Mouse (Mus musculus) CH12F3 (cell line): ENCODE results near the gene Cdc42ep3.

Experiments
- in situ Hi-C: fragments of 300-500 bp; cut with MboI; formaldehyde crosslinking; loops from 2 replicates; pipeline ENCODE4 v1.14.3; 2020; ENCODE audit warnings: low sequenced_read_pairs

Cdc42ep3 gene

GRCm38 (mm10) chr17:79354444-79355270 is at the start of gene Cdc42ep3:
TSS of gene Cdc42ep3 (minus strand) at chr17:79355091.
- in situ Hi-C loops = no loop called here

- in situ Hi-C loops = no loop called here
Observed at GRCm38 (mm10) chr17:79400356-79400755, 45.5 kb upstream of the Cdc42ep3 start.

GRCm38 (mm10) chr17:79398416-79398815 is 43.5 kb upstream of the Cdc42ep3 start:
- in situ Hi-C loops = no loop called here

GRCm38 (mm10) chr17:79394799-79395198 is 39.9 kb upstream of the Cdc42ep3 start:
- in situ Hi-C loops = no loop called here

GRCm38 (mm10) chr17:79393886-79394285 is 39.0 kb upstream of the Cdc42ep3 start:
- in situ Hi-C loops = no loop called here

- in situ Hi-C loops = no loop called here
Observed at GRCm38 (mm10) chr17:79387465-79388066, 32.7 kb upstream of the Cdc42ep3 start.

GRCm38 (mm10) chr17:79381485-79381884 is 26.6 kb upstream of the Cdc42ep3 start:
- in situ Hi-C loops = no loop called here

- in situ Hi-C loops = no loop called here
Observed at GRCm38 (mm10) chr17:79379191-79379590, 24.3 kb upstream of the Cdc42ep3 start.

- in situ Hi-C loops = no loop called here
Observed at GRCm38 (mm10) chr17:79376434-79377210, 21.7 kb upstream of the Cdc42ep3 start.

GRCm38 (mm10) chr17:79372973-79373372 is 18.1 kb upstream of the Cdc42ep3 start:
- in situ Hi-C loops = no loop called here

GRCm38 (mm10) chr17:79364749-79365450 is 10.0 kb upstream of the Cdc42ep3 start:
- in situ Hi-C loops = no loop called here

GRCm38 (mm10) chr17:79356071-79356601 is 1.2 kb upstream of the Cdc42ep3 start:
- in situ Hi-C loops = no loop called here

GRCm38 (mm10) chr17:79355271-79355991 is 540 bp upstream of the Cdc42ep3 start:
- in situ Hi-C loops = no loop called here

- in situ Hi-C loops = no loop called here
Observed at GRCm38 (mm10) chr17:79354174-79354443, 782 bp downstream of the Cdc42ep3 start.

GRCm38 (mm10) chr17:79353446-79354173 is 1.3 kb downstream of the Cdc42ep3 start:
- in situ Hi-C loops = no loop called here

- in situ Hi-C loops = no loop called here
Observed at GRCm38 (mm10) chr17:79350751-79351191, 4.1 kb downstream of the Cdc42ep3 start.

GRCm38 (mm10) chr17:79349371-79349770 is 5.5 kb downstream of the Cdc42ep3 start:
- in situ Hi-C loops = no loop called here

GRCm38 (mm10) chr17:79347920-79348589 is 6.8 kb downstream of the Cdc42ep3 start:
- in situ Hi-C loops = no loop called here

GRCm38 (mm10) chr17:79347291-79347690 is 7.6 kb downstream of the Cdc42ep3 start:
- in situ Hi-C loops = no loop called here
